In the genomic region with DNA sequence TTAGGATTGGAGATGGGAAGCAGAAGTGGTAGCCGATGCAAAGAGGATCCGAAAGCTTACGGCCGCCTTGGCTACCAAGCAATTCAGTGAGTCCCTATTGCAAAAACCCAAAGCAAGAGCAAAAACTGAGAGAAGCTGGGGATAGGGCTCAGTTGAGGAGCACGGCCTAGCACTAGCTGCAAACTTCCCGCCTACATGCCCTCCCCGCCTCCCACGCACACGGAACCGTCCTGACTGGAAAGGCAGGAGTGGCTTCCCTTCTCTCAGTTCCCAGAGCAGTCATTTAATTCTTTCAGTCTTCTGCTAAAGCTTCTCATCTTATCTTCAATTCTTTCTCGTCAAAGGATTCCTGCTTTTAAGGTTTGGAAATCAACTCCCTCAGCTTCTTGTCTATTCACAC, we compare ENCODE assay signal across 7 mouse cellular contexts. TPM values are rescaled to one million over a fixed set of nuclear protein-coding genes. Genes with fewer than 3 reads are reported as not detected.
A peak's percentile ranks its signal among the peaks of the same experiment; 100 is the strongest.
DNase-seq lines count a peak whose midpoint lies in the region; ATAC-seq and TF ChIP-seq lines count a peak whose summit lies in the region.

No protein-coding gene starts in this region.

- WGBS in kidney, postnatal 0 days: 60% methylated on average over 11 of the region's 11 CpGs
- 74% methylated on average over 11 of the region's 11 CpGs for WGBS in liver, embryonic 15.5 days (ENCODE audit: insufficient replicate concordance)
- 83% methylated on average over 11 of the region's 11 CpGs for WGBS in intestine, postnatal 0 days
- WGBS in intestine, embryonic 15.5 days: 86% methylated on average over 11 of the region's 11 CpGs

- H3K36me3 ChIP-seq in kidney, postnatal 0 days (ENCODE audit: insufficient read depth, low read length): no peaks in the 10 kb centered on the region
- no peaks in the 10 kb centered on the region for H3K36me3 ChIP-seq in ES-E14 (ENCODE audit: control insufficient read depth, insufficient read depth, low read length, poor library complexity, severe bottlenecking)
- no peaks in the 10 kb centered on the region for H3K36me3 ChIP-seq in liver, embryonic 15.5 days (replicated peaks)
- no peaks in the 10 kb centered on the region; the same call in 1 of the 2 replicates for H3K36me3 ChIP-seq in intestine, postnatal 0 days (ENCODE audit: control insufficient read depth, insufficient read depth)
- H3K36me3 ChIP-seq in intestine, embryonic 15.5 days: no peaks in the 10 kb centered on the region

- H3K27me3 ChIP-seq in kidney, postnatal 0 days (ENCODE audit: insufficient read depth, low read length): no peaks in the 10 kb centered on the region
- H3K27me3 ChIP-seq in liver, embryonic 15.5 days: no peaks in the 10 kb centered on the region
- no peaks in the 10 kb centered on the region for H3K27me3 ChIP-seq in intestine, postnatal 0 days (replicated peaks; ENCODE audit: control insufficient read depth, insufficient read depth, low read length)
- no peaks in the 10 kb centered on the region for H3K27me3 ChIP-seq in intestine, embryonic 15.5 days (replicated peaks)

- H3K27ac ChIP-seq in kidney, postnatal 0 days: peak overlapping the region; percentile 62
- H3K27ac ChIP-seq in ES-E14 (ENCODE audit: insufficient read depth, low read depth, low read length, poor library complexity, severe bottlenecking): peak overlapping the region; percentile 1; the same call in 1 of the 2 replicates
- 0 out of 2 replicates have a peak overlapping the region, but pooled peaks have one; percentile 6 for H3K27ac ChIP-seq in liver, embryonic 15.5 days (replicated peaks)
- no peak overlapping the region for H3K27ac ChIP-seq in intestine, postnatal 0 days (ENCODE audit: low read depth, low read length)
- H3K27ac ChIP-seq in intestine, embryonic 15.5 days: no peak overlapping the region

- no peak for DNase-seq in kidney, postnatal 0 days (ENCODE audit: low spot score)
- DNase-seq in kidney, adult 8-10 months: no peak
- DNase-seq in ES-E14 (ENCODE audit: low read depth, low spot score): no peak
- DNase-seq in MN1 (ENCODE audit: low spot score): peak; percentile 27

- H3K4me2 ChIP-seq in kidney, postnatal 0 days (ENCODE audit: low read length): peak overlapping the region; percentile 73; the same call in 1 of the 2 replicates
- 0 out of 2 replicates have a peak overlapping the region, but pooled peaks have one; percentile 1 for H3K4me2 ChIP-seq in liver, embryonic 15.5 days
- H3K4me2 ChIP-seq in intestine, postnatal 0 days (replicated peaks; ENCODE audit: low read depth): no peak overlapping the region
- H3K4me2 ChIP-seq in intestine, embryonic 15.5 days (replicated peaks): no peak overlapping the region

- no peak overlapping the region for H3K9ac ChIP-seq in kidney, postnatal 0 days (ENCODE audit: low read depth, low read length)
- H3K9ac ChIP-seq in ES-E14 (ENCODE audit: insufficient read depth, low read depth, low read length, poor library complexity, severe bottlenecking): no peak overlapping the region; the same call in 1 of the 2 replicates
- no peak overlapping the region for H3K9ac ChIP-seq in liver, embryonic 15.5 days
- H3K9ac ChIP-seq in intestine, postnatal 0 days (ENCODE audit: low read depth, low read length): no peak overlapping the region
- no peak overlapping the region for H3K9ac ChIP-seq in intestine, embryonic 15.5 days

- H3K4me1 ChIP-seq in kidney, postnatal 0 days (replicated peaks; ENCODE audit: insufficient read depth, low read length): no peaks in the 10 kb centered on the region
- peaks cover 2 to 4% of the 10 kb centered on the region in 2 experiments; a peak in 2 of 4 replicates for H3K4me1 ChIP-seq in ES-E14 (ENCODE audit: control insufficient read depth in 2 of 2, insufficient read depth in 2 of 2, low read length in 2 of 2, poor library complexity in 1 of 2)
- peaks cover 31% of the 10 kb centered on the region for H3K4me1 ChIP-seq in liver, embryonic 15.5 days (replicated peaks)
- H3K4me1 ChIP-seq in intestine, postnatal 0 days (replicated peaks; ENCODE audit: control insufficient read depth, insufficient read depth, low read length): 0 out of 2 replicates have a peak, but pooled peaks cover 3% of the 10 kb centered on the region
- peaks cover 4% of the 10 kb centered on the region; the same call in 1 of the 2 replicates for H3K4me1 ChIP-seq in intestine, embryonic 15.5 days (replicated peaks)

- TF ChIP-seq CTCF in kidney, postnatal 0 days (IDR thresholded peaks at IDR 0.05; ENCODE audit: low read depth): no peak
- TF ChIP-seq CTCF in intestine, postnatal 0 days (IDR thresholded peaks at IDR 0.05; ENCODE audit: low read depth): no peak

- in situ Hi-C loops in ES-E14 (cut with MboI; ENCODE audit: low sequenced_read_pairs in 2 of 2, unreplicated experiment in 2 of 2): no loop called here

- no peaks in the 10 kb centered on the region for H3K9me3 ChIP-seq in kidney, postnatal 0 days (replicated peaks; ENCODE audit: low read length)
- H3K9me3 ChIP-seq in ES-E14 (ENCODE audit: control insufficient read depth, insufficient read depth, low read depth, low read length): no peaks in the 10 kb centered on the region
- no peaks in the 10 kb centered on the region for H3K9me3 ChIP-seq in liver, embryonic 15.5 days (replicated peaks)
- H3K9me3 ChIP-seq in intestine, postnatal 0 days (ENCODE audit: control insufficient read depth): no peaks in the 10 kb centered on the region
- no peaks in the 10 kb centered on the region for H3K9me3 ChIP-seq in intestine, embryonic 15.5 days

- no peak for ATAC-seq in kidney, postnatal 0 days (replicated peaks; ENCODE audit: low FRiP score, low read depth)
- no peak for ATAC-seq in liver, embryonic 15.5 days (ENCODE audit: insufficient read depth)
- ATAC-seq in intestine, postnatal 0 days: no peak
- ATAC-seq in intestine, embryonic 15.5 days: no peak

- H3K4me3 ChIP-seq in kidney, postnatal 0 days (replicated peaks; ENCODE audit: low read depth, low read length): no peak overlapping the region
- peak overlapping the region in 1 of 2 experiments; percentile 97; a peak in 2 of 4 replicates for H3K4me3 ChIP-seq in ES-E14 (ENCODE audit: insufficient read depth in 1 of 2, low read depth in 1 of 2, low read length in 2 of 2, poor library complexity in 1 of 2, severe bottlenecking in 1 of 2)
- H3K4me3 ChIP-seq in liver, embryonic 15.5 days (replicated peaks): 0 out of 2 replicates have a peak overlapping the region, but pooled peaks have one; percentile 89
- H3K4me3 ChIP-seq in intestine, postnatal 0 days (ENCODE audit: low read depth, low read length): no peak overlapping the region
- H3K4me3 ChIP-seq in intestine, embryonic 15.5 days (replicated peaks): no peak overlapping the region

TF ChIP-seq in ES-E14, 5 proteins besides CTCF, POLR2A, EP300 and RAD21:
- TF ChIP-seq CHD2 (IDR thresholded peaks at IDR 0.05; ENCODE audit: low read depth, low read length) (no peak), ZNF384 (IDR thresholded peaks at IDR 0.05; ENCODE audit: low read depth, low read length) (no peak)

RNA-seq across cellular contexts. Expression of a gene that starts 1.5 kb away (rescaled TPM):
- 8.6 and 9.2 TPM in 2 replicates for polyA plus RNA-seq in kidney, postnatal 0 days (2015; fragmentation: Nextera tagmentation; extraction: Ambion mirVana)
- 5.0 and 6.1 TPM in 2 replicates for total RNA-seq in ES-E14 (2012; rRNA removed)
- polyA plus RNA-seq in liver, embryonic 15.5 days (2015; fragmentation: Nextera tagmentation; extraction: Ambion mirVana): 3.0 and 3.9 TPM in 2 replicates
- 3.8 and 4.1 TPM in 2 replicates for polyA plus RNA-seq in intestine, postnatal 0 days (2015; fragmentation: Nextera tagmentation; extraction: Ambion mirVana)
- polyA plus RNA-seq in intestine, embryonic 15.5 days (2015; fragmentation: Nextera tagmentation; extraction: Ambion mirVana): 11.2 and 12.0 TPM in 2 replicates

RNA-seq across cellular contexts. Expression of a gene that starts 1.7 kb away (rescaled TPM):
- polyA plus RNA-seq in kidney, postnatal 0 days (2015; fragmentation: Nextera tagmentation; extraction: Ambion mirVana): 12.4 and 14.5 TPM in 2 replicates
- total RNA-seq in ES-E14 (2012; rRNA removed): 13.0 and 17.0 TPM in 2 replicates
- polyA plus RNA-seq in liver, embryonic 15.5 days (2015; fragmentation: Nextera tagmentation; extraction: Ambion mirVana): 3.1 and 3.4 TPM in 2 replicates
- polyA plus RNA-seq in intestine, postnatal 0 days (2015; fragmentation: Nextera tagmentation; extraction: Ambion mirVana): 12.2 and 14.4 TPM in 2 replicates
- 9.5 and 14.0 TPM in 2 replicates for polyA plus RNA-seq in intestine, embryonic 15.5 days (2015; fragmentation: Nextera tagmentation; extraction: Ambion mirVana)

Comparison
In these comparisons a context has a peak if more than half of its experiments do, and no peak if none do; other contexts are left out.
1. H3K27ac ChIP-seq: peak in kidney, postnatal 0 days (single experiment), ES-E14 (single experiment) and liver, embryonic 15.5 days (single experiment); none in intestine, postnatal 0 days (single experiment) and intestine, embryonic 15.5 days (single experiment).
2. H3K4me2 ChIP-seq: peak in kidney, postnatal 0 days (single experiment) and liver, embryonic 15.5 days (single experiment); none in intestine, postnatal 0 days (single experiment) and intestine, embryonic 15.5 days (single experiment).